Comparison of ENCODE assay signal across 26 mouse cellular contexts in the genomic region with DNA sequence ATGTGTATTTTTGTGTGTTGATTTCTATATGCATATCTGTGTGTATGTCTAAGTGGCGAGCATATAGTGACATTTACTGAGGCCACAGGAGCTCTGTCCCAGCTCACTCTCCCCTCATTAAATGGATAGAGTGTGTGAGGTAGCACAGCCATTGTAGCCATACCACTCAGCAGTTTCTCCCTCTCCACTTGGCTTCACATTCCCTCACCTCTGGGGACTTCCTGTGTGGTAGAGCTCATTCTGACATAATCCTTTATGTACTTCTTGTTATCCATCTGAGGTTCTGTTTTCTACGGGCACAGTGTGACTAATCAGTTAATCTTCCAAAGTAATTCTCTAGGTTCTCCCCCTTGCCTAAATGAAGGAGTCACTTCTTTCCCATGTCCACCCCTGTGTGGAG. TPM values are rescaled to one million over a fixed set of nuclear protein-coding genes. Genes with fewer than 3 reads are reported as not detected.
DNase-seq lines count a peak whose midpoint lies in the region; ATAC-seq and TF ChIP-seq lines count a peak whose summit lies in the region.
"Had no signal": no experiment of that assay in that cellular context is flagged by ENCODE, and none has a peak within 500 bp of the region (broad histone marks: within the 10 kb centered on the region; RNA-seq: fewer than 3 reads in every experiment).

No protein-coding gene starts in this region.

- no peaks in the 10 kb centered on the region for H3K9me3 ChIP-seq in kidney, embryonic 15.5 days (replicated peaks)
- H3K9me3 ChIP-seq in midbrain, embryonic 10.5 days (replicated peaks) = no peaks in the 10 kb centered on the region
- H3K9me3 ChIP-seq: embryonic facial prominence, embryonic 10.5 days; embryonic facial prominence, embryonic 12.5 days; forebrain, embryonic 10.5 days; forebrain, embryonic 12.5 days; G1E had no signal

- no peaks in the 10 kb centered on the region for H3K27me3 ChIP-seq in Patski
- H3K27me3 ChIP-seq in kidney, embryonic 15.5 days = no peaks in the 10 kb centered on the region
- no peaks in the 10 kb centered on the region for H3K27me3 ChIP-seq in midbrain, embryonic 10.5 days (ENCODE audit: low read depth, poor library complexity, severe bottlenecking)
- H3K27me3 ChIP-seq: CH12.LX; embryonic facial prominence, embryonic 12.5 days; forebrain, embryonic 12.5 days had no signal

- in situ Hi-C loops in Patski (cut with MboI; ENCODE audit: low pct_unique_long_range_greater_than_20kb) = no loop called here

- H3K4me1 ChIP-seq in kidney, embryonic 15.5 days = peaks cover 4% of the 10 kb centered on the region; the same call in 1 of the 2 replicates
- H3K4me1 ChIP-seq in midbrain, embryonic 10.5 days = no peaks in the 10 kb centered on the region
- H3K4me1 ChIP-seq: embryonic facial prominence, embryonic 12.5 days; forebrain, embryonic 10.5 days; forebrain, embryonic 12.5 days had no signal

- CTCF ChIA-PET in Patski (lab: Charles Lee) = interaction anchor here (0.8 to 1.4 kb wide), 4 partner anchors 11 to 28 kb away, joined by 3 to 4 read pairs (median 3); no protein-coding TSS in a partner anchor

- H3K36me3 ChIP-seq in kidney, embryonic 15.5 days = no peaks in the 10 kb centered on the region
- 0 out of 2 replicates have a peak, but pooled peaks cover 3% of the 10 kb centered on the region for H3K36me3 ChIP-seq in midbrain, embryonic 10.5 days
- H3K36me3 ChIP-seq: embryonic facial prominence, embryonic 10.5 days; embryonic facial prominence, embryonic 12.5 days; forebrain, embryonic 10.5 days; forebrain, embryonic 12.5 days; G1E had no signal

- no peak for TF ChIP-seq CTCF in Patski (IDR thresholded peaks at IDR 0.05)

- DNase-seq in Patski (ENCODE audit: low read depth, low spot score) = no peak
- no peak for DNase-seq in midbrain, embryonic 10.5 days (ENCODE audit: low spot score)
- no peak for DNase-seq in lung, postnatal 25 days (ENCODE audit: low spot score)
- DNase-seq: adrenal gland, adult 2 months; adrenal gland, postnatal 10 days; adrenal gland, postnatal 25 days; B cell, adult 2 months; cerebellum, adult 11-12 months; cerebellum, adult 2 months; cerebellum, adult 9-10 months; cerebellum, postnatal 10 days; cerebellum, postnatal 25 days had no signal

- POLR2A ChIA-PET in Patski (lab: Charles Lee) = interaction anchor here (0.6 kb wide), 1 partner anchor 12 kb away, joined by 3 read pairs; no protein-coding TSS in a partner anchor

- no peak overlapping the region for H3K4me2 ChIP-seq in kidney, embryonic 15.5 days
- H3K4me2 ChIP-seq: embryonic facial prominence, embryonic 12.5 days; forebrain, embryonic 12.5 days had no signal

- H3K27ac ChIP-seq in kidney, embryonic 15.5 days = no peak overlapping the region
- no peak overlapping the region for H3K27ac ChIP-seq in midbrain, embryonic 10.5 days (replicated peaks)
- H3K27ac ChIP-seq: embryonic facial prominence, embryonic 10.5 days; embryonic facial prominence, embryonic 12.5 days; forebrain, embryonic 10.5 days; forebrain, embryonic 12.5 days had no signal

- no peak overlapping the region for H3K9ac ChIP-seq in kidney, embryonic 15.5 days
- H3K9ac ChIP-seq: embryonic facial prominence, embryonic 12.5 days; forebrain, embryonic 12.5 days had no signal

- 89% methylated on average over 2 of the region's 2 CpGs for WGBS in kidney, embryonic 15.5 days
- 82% methylated on average over 2 of the region's 2 CpGs for WGBS in midbrain, embryonic 10.5 days

- peak; percentile 68 for ATAC-seq in Patski
- peak; percentile 55 for ATAC-seq in granulocyte monocyte progenitor cell, adult 5-6 weeks (replicated peaks; ENCODE audit: poor library complexity, severe bottlenecking)
- ATAC-seq in megakaryocyte, adult 5-6 weeks (ENCODE audit: poor library complexity, severe bottlenecking) = peak; percentile 41
- no peak for ATAC-seq in erythroblast, adult 5-6 weeks (replicated peaks; ENCODE audit: low FRiP score, poor library complexity, severe bottlenecking)
- ATAC-seq in kidney, embryonic 15.5 days (replicated peaks; ENCODE audit: low FRiP score) = no peak
- ATAC-seq: CD4-positive, CD25-positive, alpha-beta regulatory T cell, adult 4 months; forebrain, embryonic 14.5 days; forebrain, embryonic 16.5 days had no signal

- H3K4me3 ChIP-seq in kidney, embryonic 15.5 days (replicated peaks) = no peak overlapping the region
- H3K4me3 ChIP-seq in midbrain, embryonic 10.5 days = no peak overlapping the region
- H3K4me3 ChIP-seq: embryonic facial prominence, embryonic 10.5 days; embryonic facial prominence, embryonic 12.5 days; erythroblast, embryonic 14.5 days; forebrain, embryonic 10.5 days; forebrain, embryonic 12.5 days had no signal

RNA-seq across cellular contexts. Expression of gene Metrnl, which starts 21.1 kb away (rescaled TPM):
- 89.5 TPM for polyA plus RNA-seq in Patski (2021)
- total RNA-seq in granulocyte monocyte progenitor cell, adult 5-6 weeks (2014; fragmentation: Nextera tagmentation) = not detected in 2 replicates
- total RNA-seq in granulocyte monocyte progenitor cell, adult 5-6 weeks (2017) = 0.82 and 2.4 TPM in 2 replicates
- 32.9 and 40.5 TPM in 2 replicates for total RNA-seq in megakaryocyte, adult 5-6 weeks (2015)
- total RNA-seq in megakaryocyte, adult 5-6 weeks (2017) = 16.4 and 20.6 TPM in 2 replicates
- 2.3 and 10.9 TPM in 2 replicates for total RNA-seq in erythroblast, adult 5-6 weeks (2015; ENCODE audit: low replicate concordance)
- 2.3 and 4.2 TPM in 2 replicates for total RNA-seq in erythroblast, adult 5-6 weeks (2017; ENCODE audit: low replicate concordance)
- polyA plus RNA-seq in kidney, embryonic 15.5 days (2015; fragmentation: Nextera tagmentation; extraction: Ambion mirVana) = 23.3 and 24.2 TPM in 2 replicates
- polyA plus RNA-seq in midbrain, embryonic 10.5 days (2016; fragmentation: Nextera tagmentation; extraction: Ambion mirVana) = 12.8 TPM in 2 replicates
- total RNA-seq: G1E had no signal
- polyA plus RNA-seq: G1E had no signal

RNA-seq across cellular contexts. Expression of gene B3gntl1, which starts 49.5 kb away (rescaled TPM):
- 9.4 TPM for polyA plus RNA-seq in Patski (2021)
- total RNA-seq in granulocyte monocyte progenitor cell, adult 5-6 weeks (2014; fragmentation: Nextera tagmentation) = 4.9 and 6.7 TPM in 2 replicates
- 7.5 and 8.9 TPM in 2 replicates for total RNA-seq in granulocyte monocyte progenitor cell, adult 5-6 weeks (2017)
- total RNA-seq in megakaryocyte, adult 5-6 weeks (2015) = 3.6 and 5.8 TPM in 2 replicates
- total RNA-seq in megakaryocyte, adult 5-6 weeks (2017) = 5.2 and 7.8 TPM in 2 replicates
- total RNA-seq in erythroblast, adult 5-6 weeks (2015; ENCODE audit: low replicate concordance) = 0.63 and 0.77 TPM in 2 replicates
- 0.84 and 1.9 TPM in 2 replicates for total RNA-seq in erythroblast, adult 5-6 weeks (2017; ENCODE audit: low replicate concordance)
- 7.0 and 8.0 TPM in 2 replicates for polyA plus RNA-seq in kidney, embryonic 15.5 days (2015; fragmentation: Nextera tagmentation; extraction: Ambion mirVana)
- 7.2 and 7.7 TPM in 2 replicates for polyA plus RNA-seq in midbrain, embryonic 10.5 days (2016; fragmentation: Nextera tagmentation; extraction: Ambion mirVana)
- polyA plus RNA-seq: erythroblast, embryonic 14.5 days had no signal

Comparison
In these comparisons a context has a peak if more than half of its experiments do, and no peak if none do; other contexts are left out.
1. ATAC-seq: peak in Patski (single experiment), granulocyte monocyte progenitor cell, adult 5-6 weeks (single experiment) and megakaryocyte, adult 5-6 weeks (single experiment); none in erythroblast, adult 5-6 weeks (single experiment) and kidney, embryonic 15.5 days (single experiment).